Mouse (Mus musculus): ENCODE data around the gene Tmem253. TPM values are rescaled to one million over a fixed set of nuclear protein-coding genes. Genes with fewer than 3 reads are reported as not detected.
A peak's percentile ranks its signal among the peaks of the same experiment; 100 is the strongest.

Tmem253 gene
- polyA plus RNA-seq, 1 experiment from 2014 or later, result 0.66 TPM

DNA sequence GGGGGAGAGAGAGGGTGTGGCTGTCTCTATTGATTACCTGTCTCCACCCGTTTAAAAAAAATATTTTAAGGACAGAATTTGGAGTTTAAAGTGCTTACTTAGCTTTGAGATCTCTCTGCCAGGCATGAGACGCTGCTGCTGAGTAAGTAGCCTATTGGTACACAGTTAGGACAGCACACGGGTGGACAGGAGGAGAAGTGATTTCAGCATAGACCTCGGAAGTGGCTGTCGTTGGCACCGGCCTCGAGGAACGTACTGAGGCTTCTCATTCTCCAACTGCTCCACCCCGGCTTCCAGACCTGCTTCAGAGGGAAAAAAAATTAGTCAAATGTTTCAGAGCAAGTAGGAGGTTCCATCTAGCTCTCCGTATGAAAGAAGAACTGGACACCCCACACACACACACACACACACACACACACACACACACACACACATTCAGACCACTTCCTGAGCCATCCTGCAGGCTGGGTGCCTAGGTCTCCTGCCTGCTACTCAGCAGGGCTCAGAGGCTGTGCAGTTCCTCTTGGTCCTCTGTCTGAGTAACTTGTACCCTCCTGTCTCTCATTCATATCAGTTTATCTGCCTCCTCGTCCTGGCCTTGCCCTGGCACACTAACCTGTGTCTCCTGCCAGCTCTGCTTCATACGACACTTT is 20.1 kb upstream of the Tmem253 start:
- 65% methylated on average over 12 of the region's 12 CpGs for WGBS
- Histone ChIP-seq H3K4me3 (ENCODE audit: low read depth, low read length) (no peak overlapping the region), H3K36me3 (ENCODE audit: insufficient read depth, low read length) (peaks cover 32% of the 10 kb centered on the region; the same call in 1 of the 2 replicates), H3K9ac (replicated peaks; ENCODE audit: low read depth) (no peak overlapping the region), H3K4me1 (ENCODE audit: insufficient read depth, low read depth, low read length) (no peaks in the 10 kb centered on the region), H3K9me3 (ENCODE audit: low read length) (no peaks in the 10 kb centered on the region), H3K4me2 (replicated peaks; ENCODE audit: low read depth, low read length) (no peak overlapping the region), H3K27ac (ENCODE audit: low read length) (no peak overlapping the region), H3K27me3 (replicated peaks; ENCODE audit: insufficient read depth, low read length) (no peaks in the 10 kb centered on the region)
- DNase-seq (ENCODE audit: low spot score) (no peak), ATAC-seq (no peak; the same call in 1 of the 2 replicates)
- TF ChIP-seq CTCF (IDR thresholded peaks at IDR 0.05) (no peak), EP300 (IDR thresholded peaks at IDR 0.05) (no peak)

DNA sequence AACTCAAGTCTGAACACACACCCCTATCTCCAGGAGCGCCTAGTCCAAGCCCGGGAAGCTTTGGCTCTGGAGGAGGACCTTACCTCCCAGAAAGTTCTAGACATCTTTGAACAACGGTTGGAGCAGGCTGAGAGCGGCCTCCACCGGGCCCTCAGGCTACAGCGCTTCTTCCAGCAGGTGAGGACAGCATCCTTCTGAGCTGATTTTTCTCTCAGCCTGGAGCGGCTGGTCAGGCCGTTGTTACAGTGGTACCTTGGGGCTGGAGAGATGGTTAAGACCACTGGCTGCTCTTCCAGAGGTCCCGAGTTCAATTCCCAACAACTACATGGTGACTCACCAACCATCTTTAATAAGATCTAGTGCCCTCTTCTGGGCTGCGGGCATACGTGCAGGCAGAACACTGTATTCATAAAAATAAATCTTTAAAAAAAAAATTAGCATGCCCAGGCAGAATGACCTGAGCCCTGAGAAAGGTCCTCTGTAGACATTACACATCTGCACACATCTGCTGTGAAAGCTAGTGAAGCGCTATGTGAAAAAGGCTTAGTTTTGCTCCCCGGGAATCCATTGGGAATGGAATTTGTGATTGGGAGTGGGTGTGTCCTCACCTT is 19.1 kb upstream of the Tmem253 start:
- ATAC-seq, result no peak

DNA sequence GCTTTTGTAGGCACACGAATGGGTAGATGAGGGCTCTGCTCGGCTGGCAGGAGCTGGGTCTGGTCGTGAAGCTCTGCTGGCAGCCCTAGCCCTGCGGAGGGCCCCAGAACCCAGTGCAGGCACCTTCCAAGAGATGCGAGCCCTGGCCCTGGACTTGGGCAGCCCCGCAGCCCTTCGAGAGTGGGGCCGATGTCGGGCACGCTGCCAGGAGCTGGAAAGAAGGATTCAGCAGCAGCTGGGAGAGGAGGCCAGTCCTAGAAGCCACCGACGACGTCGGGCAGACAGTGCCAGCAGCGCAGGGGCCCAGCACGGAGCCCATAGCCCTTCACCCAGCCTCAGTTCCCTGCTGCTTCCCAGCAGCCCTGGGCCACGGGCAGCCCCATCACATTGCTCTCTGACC is 18.6 kb upstream of the Tmem253 start:
- 53% methylated on average over 15 of the region's 17 CpGs for WGBS
- H3K9ac ChIP-seq (replicated peaks; ENCODE audit: low read depth), result no peak overlapping the region
- no peak overlapping the region for H3K4me2 ChIP-seq (replicated peaks; ENCODE audit: low read depth, low read length)
- TF ChIP-seq CTCF (IDR thresholded peaks at IDR 0.05) (no peak), EP300 (IDR thresholded peaks at IDR 0.05) (no peak)
- ATAC-seq (no peak), DNase-seq (ENCODE audit: low spot score) (no peak)
- H3K4me1 ChIP-seq (ENCODE audit: insufficient read depth, low read depth, low read length), result no peaks in the 10 kb centered on the region
- no peaks in the 10 kb centered on the region for H3K9me3 ChIP-seq (ENCODE audit: low read length)
- no peaks in the 10 kb centered on the region for H3K27me3 ChIP-seq (replicated peaks; ENCODE audit: insufficient read depth, low read length)
- H3K27ac ChIP-seq (ENCODE audit: low read length), result no peak overlapping the region
- H3K36me3 ChIP-seq (ENCODE audit: insufficient read depth, low read length), result peaks cover 28% of the 10 kb centered on the region; the same call in 1 of the 2 replicates
- H3K4me3 ChIP-seq (ENCODE audit: low read depth, low read length), result no peak overlapping the region

More for the DNA sequence above, 19.1 kb upstream of the Tmem253 start:
- 86% methylated on average over 13 of the region's 13 CpGs for WGBS
- Histone ChIP-seq H3K4me2 (replicated peaks; ENCODE audit: low read depth, low read length) (no peak overlapping the region), H3K27ac (ENCODE audit: low read length) (no peak overlapping the region), H3K36me3 (ENCODE audit: insufficient read depth, low read length) (peaks cover 32% of the 10 kb centered on the region; the same call in 1 of the 2 replicates), H3K4me1 (ENCODE audit: insufficient read depth, low read depth, low read length) (no peaks in the 10 kb centered on the region), H3K27me3 (replicated peaks; ENCODE audit: insufficient read depth, low read length) (no peaks in the 10 kb centered on the region), H3K4me3 (ENCODE audit: low read depth, low read length) (no peak overlapping the region), H3K9ac (replicated peaks; ENCODE audit: low read depth) (no peak overlapping the region), H3K9me3 (ENCODE audit: low read length) (no peaks in the 10 kb centered on the region)
- no peak for TF ChIP-seq EP300 (IDR thresholded peaks at IDR 0.05)
- peak; percentile 59 for TF ChIP-seq CTCF (IDR thresholded peaks at IDR 0.05)
- DNase-seq (ENCODE audit: low spot score), result peak; percentile 46

DNA sequence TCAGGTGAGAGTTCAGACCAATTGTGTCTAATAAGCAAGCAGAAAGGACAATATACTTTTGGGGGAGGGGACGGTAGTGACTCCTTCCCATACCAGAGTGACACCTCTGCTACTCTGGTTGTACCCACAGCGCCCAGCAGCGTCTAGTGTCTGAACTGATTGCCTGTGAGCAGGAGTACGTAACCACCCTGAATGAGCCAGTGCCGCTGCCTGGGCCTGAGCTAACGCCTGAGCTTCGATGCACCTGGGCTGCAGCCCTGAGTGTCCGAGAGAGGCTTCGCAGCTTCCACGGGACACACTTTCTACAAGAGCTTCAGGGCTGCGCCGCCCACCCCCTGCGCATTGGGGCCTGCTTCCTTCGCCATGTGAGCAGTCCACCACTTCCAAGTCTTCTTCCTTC is 18.0 kb upstream of the Tmem253 start:
- Histone ChIP-seq H3K4me3 (ENCODE audit: low read depth, low read length) (no peak overlapping the region), H3K27ac (ENCODE audit: low read length) (no peak overlapping the region), H3K36me3 (ENCODE audit: insufficient read depth, low read length) (peaks cover 29% of the 10 kb centered on the region; the same call in 1 of the 2 replicates), H3K4me2 (replicated peaks; ENCODE audit: low read depth, low read length) (no peak overlapping the region), H3K9me3 (ENCODE audit: low read length) (no peaks in the 10 kb centered on the region), H3K9ac (replicated peaks; ENCODE audit: low read depth) (no peak overlapping the region), H3K27me3 (replicated peaks; ENCODE audit: insufficient read depth, low read length) (no peaks in the 10 kb centered on the region), H3K4me1 (ENCODE audit: insufficient read depth, low read depth, low read length) (no peaks in the 10 kb centered on the region)
- ATAC-seq (no peak), DNase-seq (ENCODE audit: low spot score) (no peak)
- TF ChIP-seq CTCF (IDR thresholded peaks at IDR 0.05) (no peak), EP300 (IDR thresholded peaks at IDR 0.05) (no peak)
- WGBS, result 89% methylated on average over 14 of the region's 14 CpGs

DNA sequence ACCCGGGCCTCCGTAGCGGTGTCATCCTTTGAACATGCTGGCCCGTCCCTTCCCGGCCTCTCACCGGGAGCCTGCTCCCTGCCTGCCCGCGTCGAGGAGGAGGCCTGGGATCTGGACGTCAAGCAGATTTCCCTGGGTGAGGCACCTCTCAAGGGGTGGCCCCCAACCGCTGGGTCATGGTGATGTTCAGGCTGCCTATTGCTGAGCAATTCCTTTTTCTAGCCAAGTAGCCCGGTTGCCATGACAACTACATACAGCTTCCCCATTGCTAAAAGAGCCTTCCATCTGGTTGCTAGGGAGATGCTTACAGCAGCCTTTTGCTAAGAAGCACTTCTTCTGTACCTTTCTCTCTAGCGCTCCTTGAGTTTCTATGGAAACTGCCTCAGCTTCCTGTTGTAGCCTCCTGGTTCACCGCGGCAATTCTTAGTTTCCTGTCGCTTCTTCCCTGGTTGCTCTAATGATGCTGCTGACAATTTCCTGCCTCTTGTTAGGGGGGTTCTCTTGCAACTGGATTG is 11.4 kb upstream of the Tmem253 start:
- Histone ChIP-seq H3K9ac (replicated peaks; ENCODE audit: low read depth) (no peak overlapping the region), H3K4me3 (ENCODE audit: low read depth, low read length) (no peak overlapping the region), H3K4me1 (ENCODE audit: insufficient read depth, low read depth, low read length) (no peaks in the 10 kb centered on the region), H3K27ac (ENCODE audit: low read length) (no peak overlapping the region), H3K9me3 (ENCODE audit: low read length) (no peaks in the 10 kb centered on the region), H3K36me3 (ENCODE audit: insufficient read depth, low read length) (peaks cover 30% of the 10 kb centered on the region), H3K4me2 (replicated peaks; ENCODE audit: low read depth, low read length) (no peak overlapping the region), H3K27me3 (replicated peaks; ENCODE audit: insufficient read depth, low read length) (no peaks in the 10 kb centered on the region)
- TF ChIP-seq EP300 (IDR thresholded peaks at IDR 0.05) (no peak), CTCF (IDR thresholded peaks at IDR 0.05) (no peak)
- DNase-seq (ENCODE audit: low spot score), result peak; percentile 45
- no peak for ATAC-seq
- 53% methylated on average over 16 of the region's 16 CpGs for WGBS

DNA sequence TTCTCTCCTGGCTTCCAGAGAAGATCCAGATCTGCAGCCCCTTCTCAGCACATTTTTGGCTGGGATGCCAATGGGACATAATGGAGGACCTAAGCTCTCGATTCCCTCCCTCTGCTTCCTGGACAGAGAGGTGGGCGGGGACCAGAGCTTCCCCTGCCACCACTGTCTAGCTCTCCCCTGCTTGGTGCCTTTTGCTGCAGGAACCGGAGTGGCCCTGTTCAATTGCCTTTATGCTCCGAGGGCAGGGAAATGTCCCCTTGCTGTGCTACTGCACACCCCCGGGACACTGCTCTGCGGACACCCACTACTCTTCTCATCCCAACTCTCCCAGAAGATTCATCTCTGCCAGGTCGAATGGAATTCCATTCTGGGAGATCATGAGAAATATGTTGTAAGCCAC is 10.3 kb upstream of the Tmem253 start:
- Histone ChIP-seq H3K27ac (ENCODE audit: low read length) (no peak overlapping the region), H3K36me3 (ENCODE audit: insufficient read depth, low read length) (peaks cover 30% of the 10 kb centered on the region), H3K4me2 (replicated peaks; ENCODE audit: low read depth, low read length) (no peak overlapping the region), H3K9ac (replicated peaks; ENCODE audit: low read depth) (no peak overlapping the region), H3K4me1 (ENCODE audit: insufficient read depth, low read depth, low read length) (no peaks in the 10 kb centered on the region), H3K4me3 (ENCODE audit: low read depth, low read length) (no peak overlapping the region), H3K9me3 (ENCODE audit: low read length) (no peaks in the 10 kb centered on the region), H3K27me3 (replicated peaks; ENCODE audit: insufficient read depth, low read length) (no peaks in the 10 kb centered on the region)
- no peak for ATAC-seq
- 75% methylated on average over 7 of the region's 7 CpGs for WGBS
- TF ChIP-seq CTCF (IDR thresholded peaks at IDR 0.05) (no peak), EP300 (IDR thresholded peaks at IDR 0.05) (no peak)
- no peak for DNase-seq (ENCODE audit: low spot score)
